Mouse (Mus musculus) embryonic stem cell, embryonic (primary cell): ENCODE data around the gene Abtb1.

Experiments
- CTCF ChIA-PET, 4 experiments: fragments of 300-600 bp in 2 of 4; fragments of 350-600 bp in 2 of 4; sonication (Branson Sonifier 250); formaldehyde crosslinking; loops; one replicate each; lab custom pipeline; 2022; ENCODE audit warnings: inconsistent platforms in 2 of 4; lab: Charles Lee
- POLR2A ChIA-PET, 4 experiments: fragments of 300-600 bp in 2 of 4; fragments of 350-600 bp in 2 of 4; sonication (Branson Sonifier 250); formaldehyde crosslinking; loops; one replicate each; lab custom pipeline; 2022; ENCODE audit warnings: antibody characterized with exemption in 4 of 4, inconsistent platforms in 1 of 4; lab: Charles Lee

The Abtb1 gene

DNA sequence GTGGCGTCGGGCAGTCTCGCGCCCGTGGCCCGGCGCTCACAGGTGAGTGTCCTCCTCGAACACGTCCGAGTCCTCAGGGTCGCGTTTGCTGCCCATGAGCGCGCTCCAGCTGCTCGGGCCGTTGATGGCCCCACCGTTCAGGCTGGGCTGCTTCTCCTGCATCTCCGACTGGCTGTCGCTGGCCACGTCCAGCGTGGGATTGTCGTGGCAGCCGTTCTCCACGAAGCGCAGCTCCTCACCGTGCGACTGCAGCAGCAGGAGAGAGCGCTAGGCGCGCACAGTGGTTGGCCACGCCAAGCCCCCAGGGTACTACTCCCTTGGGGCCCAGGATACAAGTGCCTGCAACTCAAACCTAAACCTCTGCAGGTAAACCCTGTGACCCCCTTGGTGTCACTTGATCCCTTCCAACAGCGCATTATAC, 957 bp upstream of the Abtb1 start:
- ChIA-PET CTCF (interaction anchor here in 3 of 4 experiments (0.5 to 3.9 kb wide), 23 partner anchors 11 to 796 kb away, joined by 3 to 24 read pairs (median 4); partner anchors contain the start of gene Tpra1 (in 1 of the 3)), POLR2A (interaction anchor here in 3 of 4 experiments (0.7 to 3.3 kb wide), 31 partner anchors 7 to 798 kb away, joined by 3 to 34 read pairs (median 5); partner anchors contain the start of genes Mcm2 (in 2 of the 3), Rab7 (in 1 of the 3), Ruvbl1 (in 1 of the 3) and Sec61a1 (in 1 of the 3))

DNA sequence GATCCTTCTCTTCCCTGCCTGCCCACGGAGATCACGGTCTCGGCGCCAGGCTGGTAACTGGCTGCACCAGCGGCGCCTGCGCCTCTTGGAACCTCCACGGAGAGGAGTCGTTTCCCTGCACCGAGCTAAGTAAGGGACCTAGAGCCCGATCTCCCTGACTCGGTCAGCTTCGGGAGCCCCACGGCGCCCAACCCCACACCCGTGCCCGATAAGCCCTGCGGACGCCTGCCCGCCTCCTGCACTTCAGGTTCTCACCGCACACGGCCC, 337 bp downstream of the Abtb1 start:
- POLR2A ChIA-PET: interaction anchor here (0.6 to 3.3 kb wide), 65 partner anchors 9 to 803 kb away, joined by 3 to 34 read pairs (median 4); partner anchors contain the start of genes Mcm2 (in 3 of the 4), Sec61a1 (in 2 of the 4), Tpra1 (in 2 of the 4) and Podxl2 (in 1 of the 4)
- CTCF ChIA-PET: interaction anchor here in 3 of 4 experiments (0.6 to 3.9 kb wide), 55 partner anchors 8 to 1506 kb away, joined by 3 to 24 read pairs (median 5); partner anchors contain the start of genes Antxr1 (in 1 of the 3), Mcm2 (in 1 of the 3), Sec61a1 (in 1 of the 3) and Tpra1 (in 1 of the 3)

DNA sequence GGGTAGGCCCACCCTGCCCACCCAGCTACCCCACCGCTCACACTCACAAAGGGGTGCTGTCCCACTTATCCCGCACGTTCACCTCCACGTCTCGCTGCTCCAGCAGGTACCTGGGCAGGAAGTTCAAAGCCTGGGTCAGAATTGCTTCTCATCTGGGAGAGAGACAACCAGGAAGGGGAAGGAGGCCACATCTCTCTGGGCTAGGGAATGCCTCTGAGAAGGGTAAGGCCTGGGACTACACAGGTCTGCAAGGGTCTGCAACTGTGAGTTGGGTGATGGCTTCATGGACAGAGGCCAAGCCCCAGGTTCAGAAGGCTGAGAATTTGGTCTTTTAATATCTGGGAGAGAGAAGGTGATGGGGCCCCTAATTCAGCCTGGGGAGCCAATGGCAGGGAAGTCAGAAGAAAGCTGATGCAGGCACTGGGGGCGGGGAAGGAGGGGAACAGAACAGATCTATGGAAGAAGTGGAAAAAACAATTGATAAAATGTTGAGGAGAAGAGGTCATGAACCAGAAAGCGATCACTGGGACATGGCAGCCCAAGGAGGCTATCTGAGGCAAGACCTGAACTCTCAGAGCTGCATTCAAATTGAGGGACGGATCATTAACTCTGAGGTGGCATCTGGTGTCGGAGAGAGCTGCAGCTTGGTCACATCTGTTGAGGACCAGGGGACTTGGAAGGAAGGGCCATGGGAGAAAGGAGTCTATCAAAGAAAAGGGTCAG, 832 bp downstream of the Abtb1 start:
- ChIA-PET CTCF (interaction anchor here in 3 of 4 experiments (0.6 to 3.9 kb wide), 32 partner anchors 8 to 803 kb away, joined by 3 to 24 read pairs (median 6); partner anchors contain the start of genes Mcm2 (in 1 of the 3), Tpra1 (in 1 of the 3) and Txnrd3 (in 1 of the 3)), POLR2A (interaction anchor here (0.6 to 3.3 kb wide), 33 partner anchors 8 to 803 kb away, joined by 3 to 34 read pairs (median 5); partner anchors contain the start of genes Mcm2 (in 2 of the 4), Tpra1 (in 2 of the 4), Rab7 (in 1 of the 4) and Rpn1 (in 1 of the 4))

DNA sequence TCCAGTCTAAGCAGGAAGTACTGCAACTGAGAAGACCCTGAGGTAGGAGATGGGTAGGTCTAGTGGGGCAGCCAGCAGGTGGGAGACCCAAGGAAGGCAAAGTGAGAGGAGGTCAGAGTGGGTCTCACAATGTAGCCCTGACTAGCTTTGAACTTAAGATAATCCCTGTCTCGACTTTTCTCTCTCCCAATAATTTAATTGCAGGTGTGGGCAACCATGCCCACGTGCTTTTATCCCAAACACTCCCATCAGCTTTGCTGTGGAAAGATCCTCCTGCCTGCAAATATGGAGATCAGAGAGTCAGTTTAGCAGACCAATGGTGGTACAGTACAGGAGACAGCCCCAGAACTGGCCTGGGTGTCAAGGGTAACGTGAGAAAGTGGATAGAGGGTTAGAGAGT, 1.6 kb downstream of the Abtb1 start:
- CTCF ChIA-PET: interaction anchor here in 2 of 4 experiments (0.9 to 3.4 kb wide), 4 partner anchors 9 to 28 kb away, joined by 3 to 15 read pairs (median 6); no protein-coding TSS in a partner anchor
- POLR2A ChIA-PET: interaction anchor here in 2 of 4 experiments (1.1 to 2.1 kb wide), 5 partner anchors 10 to 341 kb away, joined by 3 to 7 read pairs (median 5); partner anchors contain the start of gene Mcm2 (in 1 of the 2)

DNA sequence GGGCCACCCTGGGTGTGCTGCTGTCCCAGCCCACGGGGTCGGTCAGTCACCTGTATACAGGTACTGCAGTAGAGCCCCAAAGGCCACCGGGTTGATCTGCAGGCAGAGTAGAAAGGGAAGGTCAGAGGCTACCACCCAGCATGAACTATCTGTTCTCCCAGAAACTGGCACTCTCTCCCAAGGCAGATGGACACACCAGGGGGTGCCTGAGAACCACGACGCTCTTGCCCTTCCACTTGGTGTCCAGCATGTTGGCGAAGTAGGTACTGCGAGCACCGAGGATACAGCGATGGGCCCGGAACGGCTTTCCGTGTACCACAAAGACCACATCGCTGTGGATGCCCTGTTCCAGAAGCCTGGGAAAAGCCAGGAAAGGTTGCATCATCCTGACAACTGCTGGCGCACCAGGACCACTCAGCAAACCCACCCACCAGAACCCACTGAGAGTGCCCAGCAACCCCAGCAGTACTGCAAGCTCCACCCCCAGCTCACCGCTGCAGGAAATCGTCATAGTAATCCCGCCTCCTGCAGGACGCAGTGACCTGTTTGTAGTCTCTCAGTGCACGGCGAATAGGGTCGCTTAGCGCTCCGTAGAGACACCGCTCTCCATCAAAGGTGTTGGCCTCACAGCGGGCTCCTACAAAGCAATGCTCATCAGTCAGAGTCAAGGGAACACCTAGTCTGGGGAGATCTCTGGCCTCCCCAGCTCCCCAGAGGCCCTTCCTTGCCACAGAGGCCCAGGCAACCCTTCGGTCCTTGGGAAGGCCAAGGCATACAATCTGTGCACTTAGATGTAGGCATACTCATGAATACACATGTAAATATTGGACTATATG, 2.4 kb downstream of the Abtb1 start:
- POLR2A ChIA-PET: interaction anchor here in 3 of 4 experiments (0.5 to 3.0 kb wide), 19 partner anchors 9 to 1901 kb away, joined by 3 to 8 read pairs (median 4); partner anchors contain the start of genes Mcm2 (in 1 of the 3), Sec61a1 (in 1 of the 3) and Tpra1 (in 1 of the 3)
- CTCF ChIA-PET: interaction anchor here in 2 of 4 experiments (0.6 to 3.4 kb wide), 8 partner anchors 8 to 27 kb away, joined by 3 to 15 read pairs (median 3); no protein-coding TSS in a partner anchor

DNA sequence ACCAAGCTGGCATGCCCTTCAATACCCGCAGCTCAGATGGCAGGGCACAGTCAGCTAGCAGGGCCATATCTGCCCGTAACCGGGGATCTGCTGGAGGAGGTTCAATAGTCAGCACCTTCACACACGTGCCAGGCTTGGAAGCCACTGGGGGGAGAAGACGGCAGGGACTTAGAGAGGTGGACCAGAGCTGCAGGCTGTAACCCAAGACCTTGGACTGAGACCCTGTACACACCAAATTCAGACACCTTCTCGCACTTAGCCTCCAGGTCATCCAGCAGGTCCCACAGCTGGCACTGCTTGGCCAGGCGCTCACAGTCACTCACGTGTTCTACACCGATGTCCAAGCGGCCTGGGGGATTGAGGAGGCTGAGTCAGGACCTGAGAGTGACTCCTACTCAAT, 3.2 kb downstream of the Abtb1 start:
- ChIA-PET CTCF (interaction anchor here in 2 of 4 experiments (0.8 to 3.4 kb wide), 4 partner anchors 11 to 27 kb away, joined by 3 to 15 read pairs (median 4); no protein-coding TSS in a partner anchor), POLR2A (interaction anchor here in 2 of 4 experiments (0.6 to 3.0 kb wide), 9 partner anchors 22 to 1902 kb away, joined by 3 to 8 read pairs (median 3); partner anchors contain the start of gene Mcm2 (in 1 of the 2))

DNA sequence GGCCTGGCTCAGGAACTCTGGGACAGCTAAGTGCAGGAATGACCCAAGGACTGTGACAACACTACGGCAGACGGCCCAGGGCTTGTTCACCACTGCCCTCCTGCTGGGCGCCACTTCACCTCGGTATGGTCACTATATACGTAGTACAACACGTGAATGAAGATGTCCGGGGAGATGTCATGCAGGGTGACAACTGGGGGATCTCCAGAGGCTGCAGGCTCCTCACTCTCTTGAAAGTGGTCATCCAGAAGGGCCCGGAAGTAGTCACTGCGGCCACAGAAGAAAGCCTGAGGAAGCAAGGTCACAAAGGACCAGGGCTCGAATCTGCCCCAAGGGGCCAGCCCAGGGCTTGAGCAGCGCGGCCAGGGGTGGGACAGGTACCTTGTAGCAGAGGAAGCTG, 3.8 kb downstream of the Abtb1 start:
- CTCF ChIA-PET: interaction anchor here in 3 of 4 experiments (0.6 to 3.4 kb wide), 4 partner anchors 11 to 58 kb away, joined by 3 to 15 read pairs (median 8); no protein-coding TSS in a partner anchor
- POLR2A ChIA-PET: interaction anchor here in 1 of 4 experiments (0.7 to 3.0 kb wide), 3 partner anchors 30 to 335 kb away, joined by 3 to 8 read pairs (median 3); no protein-coding TSS in a partner anchor

DNA sequence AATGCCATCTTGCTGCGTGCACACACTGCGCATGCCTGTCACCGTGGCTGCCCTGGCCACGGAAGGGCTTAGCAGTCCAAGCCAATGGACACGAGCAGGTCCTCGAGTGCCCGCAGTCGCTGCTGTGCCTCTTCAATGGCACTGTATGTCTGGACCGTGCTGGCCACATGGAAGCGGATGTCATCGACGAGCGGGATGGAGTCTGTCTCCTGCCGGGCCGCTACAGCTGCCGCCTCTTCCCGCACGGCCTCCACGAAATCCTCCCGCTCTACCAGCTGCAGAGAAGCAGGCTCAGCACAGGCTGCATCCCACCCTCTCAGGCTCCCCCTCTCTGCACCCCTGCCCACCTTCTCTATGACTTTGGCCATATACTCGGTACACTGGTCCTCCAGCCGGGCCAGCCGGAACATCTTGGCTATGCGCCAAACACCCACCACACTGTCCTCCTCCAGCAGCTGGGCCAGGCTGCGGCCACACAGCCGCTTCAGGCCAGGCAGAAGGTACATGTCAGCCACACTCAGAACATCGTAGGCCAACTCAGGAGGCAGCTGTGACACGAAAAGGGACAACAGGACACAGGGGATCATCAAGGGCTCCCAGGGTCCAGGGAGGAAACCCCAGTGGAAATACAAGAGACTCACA, 5.5 kb downstream of the Abtb1 start:
- ChIA-PET CTCF (interaction anchor here in 1 of 4 experiments (0.9 to 1.2 kb wide), 2 partner anchors 13 to 808 kb away, joined by 4 to 5 read pairs; partner anchors contain the start of gene Txnrd3), POLR2A (interaction anchor here in 1 of 4 experiments (0.9 to 3.0 kb wide), 4 partner anchors 10 to 729 kb away, joined by 3 to 8 read pairs (median 3); no protein-coding TSS in a partner anchor)

DNA sequence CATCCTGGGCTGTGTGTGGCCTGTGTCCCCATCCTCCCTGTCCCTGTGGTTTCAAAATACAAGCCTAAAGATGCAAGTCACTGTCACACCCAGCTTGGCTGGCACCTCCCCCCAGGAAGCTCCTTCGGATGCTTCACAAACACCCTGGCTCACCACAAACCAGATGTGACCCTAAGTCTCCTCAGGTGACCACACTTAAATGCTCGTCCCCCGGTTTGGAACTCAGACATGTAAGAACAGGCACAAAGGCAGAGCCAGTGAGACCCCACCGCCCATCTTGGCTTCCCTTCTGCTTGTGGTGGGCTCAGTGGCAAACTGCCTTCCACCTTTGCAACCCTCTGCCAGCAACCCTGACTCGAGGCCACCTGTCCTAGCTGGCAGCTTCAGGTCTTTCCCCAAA, 6.7 kb downstream of the Abtb1 start:
- ChIA-PET CTCF (no interaction called here), POLR2A (interaction anchor here in 1 of 4 experiments (0.9 to 1.0 kb wide), 2 partner anchors 11 to 728 kb away, joined by 3 read pairs; no protein-coding TSS in a partner anchor)

DNA sequence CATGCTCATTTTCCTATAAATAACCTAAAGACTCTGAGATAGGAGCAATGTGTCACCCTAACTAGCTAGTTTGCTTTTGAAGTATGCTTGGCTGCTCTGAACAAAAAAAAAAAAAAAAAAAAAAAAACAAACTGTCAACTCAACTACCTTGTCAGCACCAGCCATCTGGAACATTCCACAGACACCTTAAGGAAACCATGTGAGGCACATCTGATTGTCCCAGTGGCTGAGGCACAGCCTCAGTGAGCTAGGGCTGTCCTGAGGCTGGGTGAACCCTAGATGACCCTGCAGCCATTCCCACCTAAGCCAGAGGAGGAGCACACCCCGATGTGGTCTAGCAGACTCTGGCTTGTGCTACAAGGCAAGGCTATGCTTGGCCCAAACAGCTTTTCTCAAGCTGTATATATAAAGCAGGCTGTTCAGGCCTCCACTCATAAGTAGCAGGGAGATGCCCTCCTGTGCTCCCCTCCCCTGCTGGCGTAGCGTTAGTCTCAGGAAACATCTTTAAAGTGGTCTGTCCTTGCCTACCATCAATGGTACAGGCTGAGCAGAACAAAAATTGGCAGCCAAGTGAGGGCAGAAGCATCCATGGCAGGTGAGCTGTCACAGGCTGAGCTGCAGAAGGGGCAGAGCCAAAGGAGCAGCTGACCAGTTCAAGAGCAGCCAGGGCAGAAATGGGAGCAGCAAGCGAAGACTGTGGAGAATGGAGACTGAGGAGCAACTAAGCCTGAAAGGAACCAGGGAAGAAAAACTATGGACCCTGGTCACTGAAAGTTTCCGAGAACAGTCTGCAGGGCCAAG, 8.2 kb downstream of the Abtb1 start:
- ChIA-PET POLR2A (interaction anchor here in 3 of 4 experiments (0.6 to 5.1 kb wide), 12 partner anchors 9 to 334 kb away, joined by 3 to 34 read pairs (median 3); partner anchors contain the start of genes Abtb1 (in 2 of the 3) and Mcm2 (in 1 of the 3)), CTCF (interaction anchor here (0.5 to 1.4 kb wide), 11 partner anchors 8 to 710 kb away, joined by 3 to 9 read pairs (median 3); partner anchors contain the start of gene Abtb1 (in 1 of the 4))

DNA sequence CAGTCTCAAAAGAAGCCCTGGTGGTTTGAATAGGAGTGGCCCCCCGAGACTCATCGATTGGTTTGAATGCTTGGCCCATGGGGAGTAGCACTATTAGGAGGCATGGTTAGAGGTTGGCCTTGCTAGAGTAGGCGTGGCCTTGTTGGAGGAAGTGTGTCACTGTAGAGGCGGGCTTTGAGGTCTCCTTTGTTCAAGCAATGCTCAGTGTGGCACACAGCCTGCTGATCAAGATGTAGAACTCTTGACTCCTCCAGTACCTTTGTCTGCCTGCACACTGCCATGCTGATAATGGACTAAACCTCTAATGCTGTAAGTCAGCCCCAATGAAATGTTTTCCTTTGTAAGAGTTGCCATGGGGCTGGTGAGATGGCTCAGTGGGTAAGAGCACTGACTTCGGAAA, 9.1 kb downstream of the Abtb1 start:
- ChIA-PET CTCF (interaction anchor here (0.6 to 2.9 kb wide), 12 partner anchors 8 to 709 kb away, joined by 3 to 24 read pairs (median 6); partner anchors contain the start of genes Abtb1 (in 2 of the 4) and Mcm2 (in 1 of the 4)), POLR2A (interaction anchor here in 2 of 4 experiments (0.6 to 5.1 kb wide), 9 partner anchors 10 to 334 kb away, joined by 3 to 34 read pairs (median 3); partner anchors contain the start of genes Abtb1 (in 2 of the 2) and Mcm2 (in 1 of the 2))

DNA sequence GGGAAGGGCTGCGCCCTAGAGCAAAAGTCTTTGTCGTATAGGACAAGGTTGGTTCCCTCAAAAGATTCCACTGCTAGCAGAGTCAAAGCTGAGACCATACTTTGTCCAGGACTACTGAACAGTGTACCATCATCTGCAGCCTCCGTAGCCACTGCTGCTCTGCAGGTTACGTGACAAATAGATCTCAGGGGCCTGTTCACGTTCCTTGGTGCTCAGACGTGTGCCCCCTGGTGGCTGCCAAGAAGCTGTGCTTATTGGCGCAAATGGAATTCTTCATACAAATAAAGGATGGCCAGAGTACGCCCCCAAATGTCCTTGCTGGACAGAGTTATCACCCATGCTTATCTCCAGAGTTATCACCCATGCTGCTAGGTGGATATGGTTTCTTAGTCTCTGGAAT, 10.3 kb downstream of the Abtb1 start:
- ChIA-PET POLR2A (interaction anchor here in 3 of 4 experiments (0.5 to 5.1 kb wide), 7 partner anchors 10 to 708 kb away, joined by 3 to 34 read pairs (median 5); partner anchors contain the start of gene Abtb1 (in 3 of the 3)), CTCF (interaction anchor here (0.5 to 2.9 kb wide), 35 partner anchors 8 to 719 kb away, joined by 3 to 24 read pairs (median 4); partner anchors contain the start of genes Abtb1 (in 3 of the 4) and Mcm2 (in 1 of the 4))

DNA sequence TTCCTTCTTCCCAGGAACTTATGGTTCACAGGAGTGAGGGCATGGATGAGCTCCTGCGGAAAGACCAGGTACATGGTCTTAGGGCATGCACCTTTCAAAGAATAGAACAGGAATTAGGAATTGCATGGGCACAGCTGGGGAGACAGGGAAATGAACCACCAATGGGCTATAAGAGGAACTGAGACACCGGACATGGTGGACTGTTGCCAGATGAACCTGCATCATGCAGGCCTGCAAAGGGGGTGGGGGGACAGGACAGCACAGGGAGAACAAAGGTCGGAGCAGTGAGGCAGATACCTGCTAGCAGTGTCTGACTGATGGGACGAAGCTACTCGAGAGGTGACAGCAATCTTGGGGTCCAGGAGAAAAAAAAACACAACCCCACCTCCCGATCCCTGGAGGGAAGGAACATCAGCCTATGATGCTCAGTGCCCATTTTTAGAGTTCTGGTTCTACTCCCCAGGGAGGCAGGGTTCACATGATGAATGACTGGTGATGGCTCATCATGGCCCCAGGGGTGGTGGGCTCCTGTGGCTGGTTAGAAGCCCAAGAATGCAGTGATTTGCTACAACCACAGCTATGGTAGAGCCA, 11.6 kb downstream of the Abtb1 start:
- POLR2A ChIA-PET: interaction anchor here in 2 of 4 experiments (0.9 to 5.1 kb wide), 3 partner anchors 9 to 13 kb away, joined by 3 to 24 read pairs (median 6); partner anchors contain the start of gene Abtb1 (in 1 of the 2)
- CTCF ChIA-PET: interaction anchor here in 2 of 4 experiments (1.0 to 2.9 kb wide), 12 partner anchors 10 to 717 kb away, joined by 3 to 24 read pairs (median 5); partner anchors contain the start of gene Abtb1 (in 2 of the 2)

DNA sequence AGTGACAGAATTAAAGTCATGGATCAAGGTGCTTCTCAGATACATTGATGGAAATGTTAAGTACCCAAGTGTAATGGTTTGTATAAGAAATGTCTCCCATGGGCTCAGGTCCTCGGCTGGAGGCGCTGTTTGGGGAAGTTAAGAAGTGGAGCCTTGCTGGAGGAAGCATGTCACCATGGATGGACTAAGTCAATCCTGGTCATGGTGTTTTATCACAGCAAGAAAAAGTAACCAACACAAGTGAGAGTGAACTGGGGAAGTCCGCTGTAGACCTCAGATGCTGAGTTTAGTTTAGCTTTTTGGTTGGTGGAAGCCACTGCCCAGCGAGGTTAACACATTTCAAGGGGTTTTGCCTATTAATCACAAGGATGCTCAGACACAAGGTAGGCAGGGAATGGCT, 12.2 kb downstream of the Abtb1 start:
- ChIA-PET CTCF (interaction anchor here in 1 of 4 experiments (1.0 to 1.3 kb wide), 3 partner anchors 12 to 265 kb away, joined by 5 read pairs; partner anchors contain the start of gene Abtb1), POLR2A (interaction anchor here in 2 of 4 experiments (2.0 to 5.1 kb wide), 2 partner anchors 10 to 13 kb away, joined by 6 to 24 read pairs; partner anchors contain the start of gene Abtb1 (in 1 of the 2))
